Mouse (Mus musculus): ENCODE data around the gene Inip.

Inip gene

DNA sequence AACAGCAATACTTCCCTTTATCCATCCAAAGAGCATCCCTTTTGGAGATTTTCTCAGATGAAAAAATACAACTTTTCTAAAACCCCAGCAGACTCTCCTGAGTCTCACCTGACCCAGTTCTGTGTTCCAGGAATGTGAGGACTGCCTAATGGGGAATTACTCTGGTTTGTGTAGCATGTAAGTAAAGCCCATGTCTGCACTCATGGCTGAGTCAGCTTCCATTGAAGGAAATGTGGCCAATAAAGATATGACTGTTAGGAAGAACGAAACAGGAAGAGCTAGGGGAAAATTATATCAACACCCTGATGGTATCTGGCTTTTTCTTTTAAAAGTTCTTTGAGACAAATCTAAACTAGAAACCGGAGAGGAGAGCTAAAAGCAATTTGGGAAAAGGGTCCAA is 33.7 kb downstream of the Inip start:
- no peak for DNase-seq

DNA sequence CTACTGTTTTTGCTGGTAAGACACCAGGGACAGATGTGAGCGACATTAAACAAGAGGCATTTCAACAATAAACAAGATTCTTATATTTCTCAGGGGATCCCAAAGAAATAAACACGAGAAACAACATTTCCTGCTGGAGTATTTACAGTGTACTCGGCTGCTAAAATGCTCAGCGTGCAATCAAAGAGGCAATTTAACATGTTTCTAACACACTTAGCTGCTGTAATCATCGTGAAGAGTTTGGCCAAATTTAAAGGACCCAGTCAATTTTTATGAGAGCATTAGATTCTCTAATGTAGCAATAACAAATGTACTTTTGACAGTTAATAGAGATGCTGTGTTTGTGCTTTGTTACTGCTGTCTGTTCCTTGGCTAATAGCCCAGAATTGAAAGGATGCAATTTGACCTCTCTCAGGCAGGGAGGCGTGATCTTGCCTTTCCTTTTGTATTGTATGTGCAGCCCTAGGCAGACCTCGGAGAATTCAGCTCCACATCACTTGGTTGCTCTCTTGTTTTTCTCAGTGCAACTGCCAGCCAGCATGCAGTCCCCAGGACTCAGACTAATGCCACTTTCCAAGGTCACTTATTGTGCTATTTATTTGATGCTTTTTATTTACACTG is 35.9 kb downstream of the Inip start:
- no peak for DNase-seq

DNA sequence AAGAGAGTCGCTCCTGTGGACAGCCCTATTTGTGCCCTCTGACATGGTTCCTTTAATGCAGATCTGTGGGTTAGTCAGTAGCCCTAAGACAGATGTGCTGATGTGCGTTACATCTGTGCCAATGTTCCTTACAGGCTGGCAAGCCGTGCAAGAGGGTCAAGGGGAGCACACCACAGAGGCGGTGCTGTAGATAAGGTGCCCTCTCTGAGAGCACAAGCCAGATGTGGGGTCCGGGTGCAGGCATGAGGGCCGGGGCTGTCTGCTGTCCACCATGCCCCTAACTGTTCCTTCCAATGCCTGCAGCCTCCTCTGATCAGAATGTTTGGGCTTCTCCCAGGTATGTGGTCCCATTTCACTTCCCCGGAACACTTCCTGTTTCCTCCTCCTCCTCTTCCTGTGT is 36.4 kb downstream of the Inip start:
- DNase-seq = no peak

DNA sequence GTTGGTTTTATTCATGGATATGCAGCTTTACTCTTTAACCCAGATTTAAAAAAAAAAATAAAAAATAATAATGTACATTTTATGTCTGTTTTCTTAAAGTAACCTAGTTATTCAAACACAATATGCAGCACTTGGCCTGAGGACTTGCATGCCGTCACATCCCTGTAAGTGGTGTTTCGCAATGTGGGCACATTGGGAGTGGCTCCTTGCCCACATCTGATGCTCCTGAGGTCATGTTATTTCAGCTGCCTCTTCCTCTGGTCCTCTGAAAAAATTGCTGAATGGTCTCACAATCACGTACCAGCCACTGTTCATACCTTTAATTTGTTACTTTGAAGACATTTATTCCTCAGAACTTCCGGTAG is 40.0 kb downstream of the Inip start:
- DNase-seq = no peak

DNA sequence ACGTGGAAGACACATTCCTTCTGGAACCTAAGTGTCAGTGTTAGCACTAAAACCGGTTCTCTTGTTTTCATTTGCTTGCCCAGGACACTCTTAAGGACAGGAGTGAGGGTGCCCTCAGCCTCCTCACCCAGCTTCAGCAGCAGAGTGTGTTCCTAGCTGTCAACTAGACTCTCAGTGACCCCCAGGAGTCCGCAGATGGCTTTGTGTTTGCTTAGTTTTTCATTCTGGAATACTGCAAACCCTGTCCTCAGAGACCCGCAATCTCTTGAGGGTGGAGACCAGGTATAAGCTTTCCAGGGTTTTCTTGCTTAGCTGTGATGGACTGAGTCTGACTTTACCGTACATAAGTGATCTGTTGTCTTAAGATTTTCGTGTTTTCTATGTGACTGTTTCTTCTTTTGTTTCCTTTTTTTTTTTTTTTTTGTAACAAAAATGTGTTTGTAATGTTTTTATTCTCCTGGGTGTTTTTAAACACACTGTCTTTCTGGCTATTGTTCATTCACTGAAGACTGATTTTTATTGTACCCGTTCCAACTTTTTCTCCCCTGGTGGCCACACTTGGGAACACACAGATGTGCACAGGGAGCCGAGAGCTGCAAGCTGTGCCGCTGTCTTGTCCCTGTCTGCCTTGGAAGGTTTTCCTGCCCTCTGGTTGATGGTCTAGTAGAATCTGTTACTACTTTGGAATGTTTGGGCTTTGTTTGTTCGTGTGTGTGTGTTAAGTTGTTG is 40.6 kb downstream of the Inip start:
- DNase-seq = no peak

DNA sequence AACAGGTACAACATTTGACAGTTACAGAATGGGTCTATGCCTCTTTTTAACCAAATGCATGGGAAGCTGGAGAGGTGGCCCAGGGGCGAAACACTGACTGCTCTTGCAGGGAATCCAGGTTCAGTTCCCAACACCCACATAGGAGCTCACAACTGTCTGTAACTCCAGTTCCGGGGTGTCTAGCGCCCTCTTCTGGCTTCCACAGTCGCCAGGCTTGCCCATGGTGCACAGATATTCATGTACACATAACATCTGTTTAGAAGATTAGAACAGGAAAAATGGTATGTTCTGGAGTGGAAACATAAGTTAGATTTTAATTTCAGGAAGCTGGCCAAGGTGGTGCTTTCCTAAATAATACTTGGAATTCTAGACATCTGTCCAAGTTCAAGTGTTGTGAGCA is 41.4 kb downstream of the Inip start:
- no peak for DNase-seq

DNA sequence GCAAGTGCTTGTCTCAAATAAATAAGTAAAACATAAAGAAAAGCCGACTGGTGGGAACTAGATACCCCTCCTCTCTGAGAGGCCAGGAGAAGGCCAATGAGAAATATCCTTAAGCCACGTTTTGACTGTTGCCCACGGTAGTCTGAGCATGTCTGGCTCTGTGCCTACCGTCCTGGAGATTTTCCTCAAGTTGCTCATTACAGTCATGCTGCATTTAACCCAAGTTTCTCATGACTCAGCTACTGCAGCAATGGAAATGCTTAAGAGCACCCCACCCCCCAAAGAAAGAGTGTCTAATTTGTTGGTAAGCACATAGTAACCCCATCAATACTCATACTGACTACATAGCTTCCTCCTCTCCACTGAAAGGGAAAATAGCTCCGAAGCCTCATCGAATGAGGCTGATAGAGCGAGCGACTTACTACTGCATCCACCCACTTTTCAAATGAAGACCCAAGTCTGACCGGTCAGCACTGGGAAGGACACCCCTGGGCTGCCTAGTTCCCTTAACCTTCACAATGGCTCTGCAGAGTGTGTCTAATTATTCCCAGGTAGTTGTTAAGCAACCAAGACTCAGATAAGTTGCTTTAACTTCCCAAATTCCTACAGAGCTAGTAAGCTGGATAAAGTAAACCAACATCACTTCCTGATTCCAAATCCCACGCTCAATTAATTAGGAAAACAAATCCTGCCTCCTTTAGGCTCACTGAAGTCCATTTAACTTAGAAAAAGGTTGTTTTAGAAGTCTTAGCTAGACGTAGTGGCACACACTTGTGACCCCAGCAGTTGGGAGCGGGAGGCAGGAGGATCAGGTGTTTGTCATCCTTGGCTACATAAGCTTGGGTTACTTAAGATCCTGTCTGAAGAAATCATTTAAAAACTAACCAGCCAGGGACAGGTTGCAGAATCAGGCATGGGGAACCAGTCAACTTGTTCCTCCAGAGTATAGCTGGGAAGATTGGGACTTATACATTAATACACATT is 43.6 kb downstream of the Inip start:
- no peak for DNase-seq

DNA sequence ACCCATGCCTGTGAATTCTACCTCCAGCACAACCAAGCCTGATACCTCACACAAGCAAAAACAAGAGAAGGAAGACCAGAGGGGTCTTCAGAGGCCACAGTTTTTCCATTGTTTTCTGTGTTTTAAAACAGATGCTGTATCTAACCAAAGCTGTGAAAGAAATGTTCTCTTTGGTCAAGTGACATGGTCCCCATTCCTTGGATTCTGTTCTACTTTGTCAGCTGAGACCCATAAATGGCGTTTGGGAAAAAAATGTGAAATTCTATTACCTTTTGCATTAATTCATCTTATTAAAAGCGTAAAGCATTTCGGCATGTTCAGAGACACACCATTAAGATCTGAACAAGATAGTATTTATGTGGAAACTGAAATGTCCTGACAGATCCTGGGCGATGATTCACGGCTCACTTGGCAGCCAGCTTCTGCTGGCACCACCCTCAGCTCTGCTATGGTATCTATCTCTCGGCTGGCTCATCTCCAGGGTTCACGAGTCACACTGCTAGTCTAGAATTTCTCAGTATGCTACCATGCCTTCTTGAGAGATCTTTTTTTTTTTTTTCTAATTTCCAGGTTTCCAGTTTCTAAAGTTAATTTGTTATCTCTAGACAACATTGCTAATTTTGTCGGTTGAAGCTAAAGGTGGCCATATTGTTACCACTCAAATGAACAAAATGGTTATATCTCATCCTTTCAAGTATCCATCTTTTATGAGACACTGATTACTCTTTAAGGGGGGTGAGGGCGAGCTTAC is 44.9 kb downstream of the Inip start:
- DNase-seq = peak; percentile 86 to 90

DNA sequence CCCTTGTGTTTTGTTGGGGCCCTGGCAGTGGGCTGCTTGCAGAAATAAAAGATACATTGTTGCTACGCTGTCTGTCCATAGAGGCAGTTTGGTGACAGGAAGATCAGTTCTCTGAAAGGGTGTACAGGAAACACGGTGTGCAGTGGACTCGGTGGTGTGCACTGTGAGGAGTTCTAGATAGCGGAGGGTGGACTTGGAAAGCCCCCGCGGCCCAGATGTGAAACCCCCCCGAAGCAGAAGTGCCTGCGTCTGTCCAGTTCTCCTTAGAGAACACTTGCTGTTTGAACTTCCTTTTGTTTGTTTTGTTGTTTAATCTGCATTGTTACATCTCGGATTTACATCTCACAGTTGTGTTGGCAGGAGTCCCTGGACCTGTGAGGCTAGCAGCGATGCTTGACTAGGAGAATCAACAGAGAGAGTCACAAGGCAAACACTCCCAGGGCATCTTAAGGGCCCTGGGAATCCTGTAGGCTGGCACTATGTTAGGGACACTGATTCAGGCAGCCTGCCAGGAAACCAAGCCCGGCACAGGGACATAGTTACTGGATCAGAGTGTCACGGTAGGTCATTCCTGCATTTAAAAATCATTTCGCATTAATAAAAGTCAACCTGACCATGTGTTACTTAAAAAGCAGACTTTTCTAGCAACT is 47.8 kb downstream of the Inip start:
- DNase-seq = peak in 1 of 2 experiments; percentile 23

DNA sequence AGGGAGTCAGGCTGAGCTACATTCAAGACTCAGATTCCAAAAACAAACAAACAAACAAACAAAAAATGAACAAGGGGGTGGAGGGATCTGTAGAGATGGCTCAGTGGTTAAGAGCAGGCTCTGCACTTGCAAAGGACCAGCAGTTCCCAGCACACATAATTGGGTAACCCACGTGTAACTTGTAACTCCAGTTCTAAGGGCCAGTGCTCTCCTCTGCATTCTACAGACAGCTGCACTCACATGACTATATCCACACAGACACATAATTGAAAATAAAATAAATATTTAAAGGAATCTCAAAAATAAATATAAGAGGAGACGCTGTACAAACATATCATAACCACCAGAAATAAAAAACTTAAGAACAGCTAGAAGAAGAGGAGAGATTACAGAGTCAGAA is 61.5 kb downstream of the Inip start:
- DNase-seq = no peak

DNA sequence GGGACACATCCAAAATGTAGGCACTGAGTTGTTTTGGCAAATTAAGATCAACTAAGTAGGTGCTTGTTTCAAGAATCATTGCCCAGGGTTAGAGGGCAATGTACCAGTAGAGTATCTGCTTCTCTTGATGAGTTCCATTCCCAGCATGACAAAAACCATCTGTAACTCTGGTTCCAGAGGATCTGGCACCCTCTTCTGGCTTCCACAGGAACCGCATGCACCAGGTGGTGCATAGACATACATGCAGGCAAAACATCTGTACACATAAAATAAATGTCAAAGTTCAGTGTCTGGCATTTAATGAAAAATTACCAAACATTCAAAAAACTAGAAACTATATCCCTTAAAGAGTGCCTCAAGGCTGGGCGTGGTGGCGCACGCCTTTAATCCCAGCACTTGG is 62.1 kb downstream of the Inip start:
- DNase-seq = no peak

DNA sequence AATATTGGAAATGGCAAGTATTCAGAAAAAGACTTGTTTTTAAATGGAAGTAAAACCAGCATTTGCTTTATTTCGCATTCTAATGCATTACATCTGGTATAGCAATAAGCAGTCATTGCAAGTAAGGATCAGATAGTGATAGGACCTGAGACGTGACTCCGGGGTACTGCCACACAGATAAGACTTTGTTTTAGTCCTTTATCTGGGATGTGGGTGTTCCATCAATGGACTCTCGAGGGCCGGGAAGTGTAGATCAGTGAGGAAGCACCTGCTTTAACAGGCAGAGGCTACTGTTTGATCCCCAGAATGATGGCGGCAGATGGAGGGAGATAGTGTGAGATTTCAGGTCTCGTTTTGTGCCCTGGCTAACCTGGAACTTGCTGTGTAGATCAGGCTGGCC is 69.8 kb downstream of the Inip start:
- no peak for DNase-seq

DNA sequence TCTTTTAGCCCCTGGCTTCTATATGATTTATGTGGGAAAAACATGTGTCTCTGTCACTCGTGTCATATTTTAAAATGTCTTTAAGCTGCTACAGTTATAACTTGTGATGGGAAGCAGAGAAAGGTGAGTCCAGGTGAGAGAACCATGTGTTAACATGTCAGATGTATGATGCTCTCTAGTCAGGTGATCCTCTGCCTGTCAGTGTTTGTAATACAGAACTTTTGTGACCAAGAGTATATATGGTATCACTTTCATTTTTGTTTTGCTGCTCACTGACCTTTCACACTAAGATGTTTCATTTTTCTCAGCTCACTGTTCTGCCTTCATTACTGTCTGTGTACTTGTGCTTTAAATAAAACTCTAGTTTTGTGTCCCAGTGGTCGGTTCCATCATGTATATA is 72.5 kb downstream of the Inip start:
- no peak for DNase-seq

DNA sequence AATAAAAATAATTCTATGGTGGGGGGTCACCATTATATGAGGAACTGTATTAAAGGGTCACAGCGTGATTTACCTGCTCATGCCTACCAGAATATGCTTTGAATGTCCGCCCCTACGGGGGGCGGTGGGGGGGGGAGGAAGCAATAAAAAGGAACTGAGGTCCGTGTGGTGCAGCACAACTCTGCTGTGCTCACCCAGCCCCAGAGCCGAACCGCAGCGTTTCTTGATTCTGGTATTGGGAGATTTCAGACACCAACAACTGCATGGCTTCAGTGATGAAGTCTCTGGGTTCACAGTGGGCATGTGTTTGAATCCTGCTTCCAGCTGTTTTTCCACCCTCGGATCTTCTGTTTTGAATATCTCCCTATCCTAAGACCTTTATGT is 73.5 kb downstream of the Inip start:
- no peak for DNase-seq

DNA sequence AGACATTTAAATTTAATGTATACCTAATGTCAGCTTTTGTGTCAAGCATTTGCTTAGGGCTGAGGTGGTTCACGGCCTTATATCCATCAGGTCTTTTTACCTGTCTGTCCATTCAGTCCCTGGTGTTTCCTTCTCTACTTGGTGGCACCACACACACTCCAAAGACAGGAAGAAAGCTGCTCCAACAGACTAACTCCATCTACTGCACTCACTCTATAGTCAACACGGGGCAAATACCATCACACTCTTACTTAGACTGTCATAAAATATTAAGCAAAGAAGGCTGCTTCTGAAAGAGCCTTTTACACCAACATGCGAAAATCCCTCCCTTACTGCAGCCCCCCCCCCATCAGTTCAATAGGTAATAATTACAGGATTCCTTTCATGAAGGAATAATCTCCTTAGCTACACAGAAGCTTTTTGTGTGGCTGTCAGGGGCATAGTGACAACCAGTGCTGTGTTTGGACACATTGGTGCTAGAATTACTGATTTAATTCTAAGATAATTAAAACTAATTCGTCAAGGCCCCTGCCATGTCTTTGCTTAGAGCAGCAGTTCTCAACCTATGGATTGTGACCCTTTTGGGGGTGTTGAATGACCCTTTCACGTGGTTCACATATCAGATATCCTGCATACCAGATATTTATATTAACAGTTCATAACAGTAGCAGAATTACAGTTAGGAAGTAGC is 74.1 kb downstream of the Inip start:
- DNase-seq = no peak

DNA sequence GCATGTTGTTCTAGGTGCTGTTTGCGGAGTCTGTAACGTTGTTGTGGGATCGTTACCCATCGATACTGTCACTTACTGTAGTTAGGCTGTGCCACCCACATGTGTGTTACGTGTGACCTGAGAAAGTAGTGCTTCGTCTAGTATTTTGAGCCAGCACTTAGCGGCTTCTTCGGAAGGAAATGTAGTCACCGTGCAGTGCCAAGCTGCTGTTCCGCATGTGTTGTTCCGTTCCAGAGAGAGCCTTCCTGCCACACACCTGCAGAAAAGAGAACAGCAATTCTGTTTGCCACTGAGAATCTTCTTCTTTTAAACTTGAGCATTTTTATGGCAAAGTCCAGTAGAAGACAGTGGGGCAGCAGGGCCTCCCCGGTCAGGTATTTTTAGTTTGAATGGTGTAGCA is 74.9 kb downstream of the Inip start:
- no peak for DNase-seq

DNA sequence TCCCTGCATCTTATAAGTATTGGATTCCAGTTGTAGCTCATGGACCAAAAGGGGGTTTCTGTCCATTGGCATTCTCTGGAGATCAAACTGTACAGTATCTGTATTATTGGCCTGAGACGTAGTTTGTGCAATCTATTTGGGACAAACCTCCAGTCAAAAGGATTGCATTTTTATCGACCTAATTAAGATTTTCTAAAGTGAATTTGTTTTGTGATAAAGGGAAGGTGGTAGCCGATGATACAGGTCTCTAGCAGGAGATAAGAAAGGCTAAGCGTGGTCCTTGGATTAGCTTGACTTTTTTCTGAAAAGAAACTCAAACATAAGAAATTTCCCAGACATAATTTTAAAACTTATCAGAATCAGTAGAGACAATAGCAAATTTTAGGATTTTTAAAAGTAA is 75.8 kb downstream of the Inip start:
- no peak for DNase-seq

DNA sequence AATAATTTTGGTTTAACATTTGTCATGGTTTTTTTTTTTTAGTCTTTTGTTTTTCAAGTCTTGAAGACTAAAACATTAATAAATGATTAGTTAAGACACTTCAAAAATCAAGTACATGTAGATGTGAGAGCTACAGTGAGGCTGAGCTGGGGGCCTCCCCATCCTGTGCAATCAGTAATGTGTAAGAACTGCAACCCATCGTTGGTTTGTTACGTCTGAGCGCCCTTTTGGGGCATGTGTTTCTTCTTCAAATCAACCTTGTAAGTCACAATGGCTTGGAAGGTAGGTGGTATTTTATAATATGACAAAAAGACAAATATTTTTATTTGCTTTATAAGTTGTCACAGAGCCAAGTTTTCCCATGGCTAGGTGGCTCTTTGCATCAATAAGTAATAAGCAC is 79.6 kb downstream of the Inip start:
- DNase-seq = no peak
